20 mouse cellular contexts compared by ENCODE assay signal in genomic region chr9:112735761-112736160, GRCm38 (mm10).
"Had no signal": no experiment of that assay in that cellular context is flagged by ENCODE, and none has a peak within 500 bp of the region (broad histone marks: within the 10 kb centered on the region; RNA-seq: fewer than 3 reads in every experiment).

No protein-coding gene starts in this region.

- H3K36me3 ChIP-seq: limb, embryonic 12.5 days; limb, embryonic 15.5 days; liver, embryonic 12.5 days; liver, embryonic 15.5 days; midbrain, embryonic 12.5 days; neural tube, embryonic 12.5 days; neural tube, embryonic 15.5 days; stomach, embryonic 15.5 days had no signal

- H3K9me3 ChIP-seq: limb, embryonic 12.5 days; limb, embryonic 15.5 days; liver, embryonic 15.5 days; midbrain, embryonic 12.5 days; neural tube, embryonic 12.5 days; neural tube, embryonic 15.5 days; stomach, embryonic 15.5 days had no signal

- ATAC-seq: hindbrain, postnatal 0 days; inflammation-experienced regulatory T-cells, adult 6 months; intestine, embryonic 16.5 days; liver, embryonic 12.5 days had no signal

- H3K27ac ChIP-seq: hindbrain, postnatal 0 days; limb, embryonic 12.5 days; limb, embryonic 15.5 days; liver, embryonic 12.5 days; liver, embryonic 15.5 days; midbrain, embryonic 12.5 days; neural tube, embryonic 12.5 days; neural tube, embryonic 15.5 days; stomach, embryonic 15.5 days had no signal

- H3K9ac ChIP-seq: limb, embryonic 12.5 days; limb, embryonic 15.5 days; liver, embryonic 12.5 days; liver, embryonic 15.5 days; midbrain, embryonic 12.5 days; neural tube, embryonic 12.5 days; neural tube, embryonic 15.5 days; stomach, embryonic 15.5 days had no signal

- H3K4me2 ChIP-seq: limb, embryonic 12.5 days; limb, embryonic 15.5 days; liver, embryonic 12.5 days; liver, embryonic 15.5 days; midbrain, embryonic 12.5 days; neural tube, embryonic 12.5 days; neural tube, embryonic 15.5 days; stomach, embryonic 15.5 days had no signal

- H3K4me1 ChIP-seq: limb, embryonic 12.5 days; limb, embryonic 15.5 days; liver, embryonic 12.5 days; liver, embryonic 15.5 days; midbrain, embryonic 12.5 days; stomach, embryonic 15.5 days had no signal

- H3K27me3 ChIP-seq: limb, embryonic 12.5 days; limb, embryonic 15.5 days; liver, embryonic 12.5 days; liver, embryonic 15.5 days; neural tube, embryonic 12.5 days; neural tube, embryonic 15.5 days; stomach, embryonic 15.5 days had no signal

- DNase-seq: kidney, postnatal 10 days; left cerebral cortex, postnatal 4 days; lung, adult 2 months; lung, postnatal 14 days; lung, postnatal 4 days; right cerebral cortex, adult 18-20 months; right cerebral cortex, postnatal 14 days; spleen, adult 18-20 months; thymus, postnatal 25 days had no signal

- H3K4me3 ChIP-seq: limb, embryonic 12.5 days; limb, embryonic 15.5 days; liver, embryonic 12.5 days; liver, embryonic 15.5 days; midbrain, embryonic 12.5 days; neural tube, embryonic 12.5 days; neural tube, embryonic 15.5 days; stomach, embryonic 15.5 days had no signal
